Mouse (Mus musculus) cerebellum, postnatal 25 days (tissue): ENCODE data around the gene Cdc42se2.

Source experiments
- DNase-seq, 2 experiments: peaks; one replicate each; pipeline ENCODE4 v3.0.0; 2021; ENCODE audit warnings: mixed read lengths in 2 of 2

The Cdc42se2 gene

GRCm38 (mm10) chr11:54754301-54755147, 33.0 kb downstream of the Cdc42se2 start:
- DNase-seq: no peak

DNA sequence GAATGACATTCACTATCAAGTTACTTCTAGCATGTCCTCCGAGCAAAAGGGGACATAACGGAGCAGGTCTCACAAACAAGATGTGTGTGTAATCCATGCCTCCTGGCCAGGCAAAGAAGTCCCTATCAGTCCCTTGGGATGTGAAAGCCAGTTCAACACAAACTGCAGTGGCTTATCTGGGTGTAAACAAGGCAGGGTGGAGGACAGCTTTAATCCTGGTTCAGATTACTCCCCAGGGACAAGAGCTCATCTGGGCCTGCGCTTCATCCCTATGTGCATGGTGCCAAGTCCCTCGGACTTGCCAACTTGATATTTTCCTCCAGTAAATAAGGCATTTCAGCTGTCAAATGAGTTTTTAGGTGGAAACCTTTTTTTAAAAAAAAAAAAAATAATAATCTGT, 36.0 kb downstream of the Cdc42se2 start:
- peak in 1 of 2 experiments; percentile 25 for DNase-seq

DNA sequence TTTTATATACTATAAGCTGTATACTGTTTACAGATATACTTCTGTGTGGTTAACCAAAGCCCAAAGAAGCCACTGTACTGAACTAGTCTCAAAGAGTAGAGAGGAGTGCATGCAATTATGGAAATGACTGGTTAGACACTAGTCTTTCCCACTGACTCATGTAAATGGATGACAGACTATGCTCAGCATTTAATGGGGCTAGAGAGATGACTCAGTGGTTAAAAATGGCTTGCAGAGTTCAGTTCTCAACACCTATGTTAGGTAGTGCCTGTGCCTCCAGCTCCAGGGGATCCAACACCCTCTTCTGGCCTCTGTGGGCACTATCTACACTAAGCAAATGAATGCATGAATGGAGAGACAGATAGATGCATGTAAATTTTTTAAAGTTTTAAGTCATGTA, 38.6 kb downstream of the Cdc42se2 start:
- no peak for DNase-seq

DNA sequence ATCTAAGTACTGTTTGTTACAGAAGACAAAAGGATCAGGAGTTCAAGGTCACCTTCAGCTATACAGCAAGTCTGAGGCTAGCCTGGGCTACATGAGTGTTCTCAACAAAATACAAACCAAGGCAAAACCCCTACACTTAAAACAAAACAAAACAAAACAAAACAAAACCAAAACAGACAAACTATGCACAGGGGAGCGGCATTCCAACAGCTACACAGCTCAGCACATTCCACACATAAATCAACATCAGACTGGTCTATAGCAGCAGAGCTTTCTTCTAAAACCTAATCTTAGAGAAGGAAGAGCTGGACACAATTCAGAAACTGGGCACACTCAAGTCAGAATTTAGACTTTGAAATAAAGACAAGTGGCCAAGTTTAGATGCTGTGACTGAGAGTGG, 43.2 kb downstream of the Cdc42se2 start:
- no peak for DNase-seq

GRCm38 (mm10) chr11:54741330-54741729, 46.1 kb downstream of the Cdc42se2 start:
- DNase-seq: no peak

- no peak for DNase-seq
Measured at GRCm38 (mm10) chr11:54739012-54739750, 48.3 kb downstream of the Cdc42se2 start.

DNA sequence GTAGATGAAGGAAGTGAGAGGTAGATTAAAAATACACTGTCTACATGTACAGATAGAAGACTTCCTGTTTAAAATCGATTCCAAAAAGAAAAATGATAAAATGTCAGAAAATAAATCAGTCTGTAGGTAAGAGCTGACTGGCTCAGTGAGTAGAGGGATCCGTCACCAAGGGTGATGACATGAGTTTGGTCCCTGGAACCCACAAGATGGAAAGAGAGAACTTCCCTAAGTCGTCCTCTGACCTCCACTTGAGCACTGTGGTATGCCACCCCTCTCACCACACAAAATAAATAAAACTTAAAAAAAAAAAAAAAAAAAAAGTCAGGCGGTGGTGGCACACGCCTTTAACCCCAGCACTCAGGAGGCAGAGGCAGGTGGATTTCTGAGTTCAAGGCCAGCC, 50.6 kb downstream of the Cdc42se2 start:
- DNase-seq: no peak

GRCm38 (mm10) chr11:54735114-54735513, 52.4 kb downstream of the Cdc42se2 start:
- no peak for DNase-seq

DNA sequence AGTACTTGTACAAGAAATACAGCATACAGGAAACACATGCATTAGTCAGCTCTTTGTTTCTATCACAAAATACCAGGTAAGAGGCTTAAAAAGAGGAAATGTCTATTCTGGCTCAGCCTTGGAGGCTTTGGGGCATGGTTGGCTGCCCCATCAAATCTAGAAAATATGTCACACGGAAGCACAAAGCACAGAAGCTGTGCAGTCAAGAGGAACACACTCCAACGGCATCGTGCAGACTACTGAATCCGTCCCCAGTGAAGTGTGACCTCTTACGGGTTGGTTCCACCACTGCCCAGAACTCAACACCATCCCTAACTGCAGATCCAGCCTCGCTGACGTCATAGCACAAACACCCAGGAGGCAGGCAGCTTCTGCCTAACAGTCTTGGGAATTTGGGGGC, 53.9 kb downstream of the Cdc42se2 start:
- no peak for DNase-seq

- DNase-seq: no peak
Measured at GRCm38 (mm10) chr11:54731367-54731766, 56.1 kb downstream of the Cdc42se2 start.

- DNase-seq: no peak
Measured at GRCm38 (mm10) chr11:54730931-54731330, 56.5 kb downstream of the Cdc42se2 start.

DNA sequence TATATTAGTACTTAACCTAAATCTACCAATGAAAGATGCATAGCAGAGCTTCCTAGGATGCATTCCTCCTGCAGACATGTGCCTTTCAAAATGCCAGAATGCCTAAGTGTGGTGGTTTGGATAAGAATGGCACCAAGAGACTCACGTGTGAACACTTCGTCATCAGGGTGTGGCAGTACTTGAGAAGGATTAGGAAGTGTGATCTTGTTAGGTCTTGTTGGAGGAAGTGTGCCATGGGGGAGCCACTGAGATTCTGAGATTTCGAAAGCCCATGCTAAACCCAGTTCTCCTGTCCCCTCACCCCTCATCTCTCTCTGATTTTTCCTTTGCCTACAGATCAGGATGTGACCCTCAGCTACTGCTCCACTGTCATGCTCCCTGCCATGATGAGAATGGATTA, 58.2 kb downstream of the Cdc42se2 start:
- no peak for DNase-seq

DNA sequence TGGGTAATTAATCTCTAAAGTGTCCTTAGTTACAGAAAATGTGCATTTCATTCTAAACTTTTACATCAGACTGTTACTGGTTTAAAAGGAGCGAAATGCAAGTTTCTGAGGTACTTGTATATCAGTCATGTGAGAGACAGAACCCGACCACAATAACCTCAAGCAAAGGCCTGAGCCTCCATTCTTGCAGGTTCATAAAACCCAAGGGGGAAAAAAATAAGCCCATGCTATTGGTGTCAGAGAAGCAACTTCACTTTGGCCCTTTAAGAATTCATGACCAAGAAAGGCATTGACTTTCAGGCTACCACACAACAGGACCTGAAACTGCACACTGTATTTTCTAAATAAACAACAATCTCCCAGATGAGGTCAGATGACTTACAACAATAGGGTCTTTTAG, 59.1 kb downstream of the Cdc42se2 start:
- DNase-seq: no peak

DNA sequence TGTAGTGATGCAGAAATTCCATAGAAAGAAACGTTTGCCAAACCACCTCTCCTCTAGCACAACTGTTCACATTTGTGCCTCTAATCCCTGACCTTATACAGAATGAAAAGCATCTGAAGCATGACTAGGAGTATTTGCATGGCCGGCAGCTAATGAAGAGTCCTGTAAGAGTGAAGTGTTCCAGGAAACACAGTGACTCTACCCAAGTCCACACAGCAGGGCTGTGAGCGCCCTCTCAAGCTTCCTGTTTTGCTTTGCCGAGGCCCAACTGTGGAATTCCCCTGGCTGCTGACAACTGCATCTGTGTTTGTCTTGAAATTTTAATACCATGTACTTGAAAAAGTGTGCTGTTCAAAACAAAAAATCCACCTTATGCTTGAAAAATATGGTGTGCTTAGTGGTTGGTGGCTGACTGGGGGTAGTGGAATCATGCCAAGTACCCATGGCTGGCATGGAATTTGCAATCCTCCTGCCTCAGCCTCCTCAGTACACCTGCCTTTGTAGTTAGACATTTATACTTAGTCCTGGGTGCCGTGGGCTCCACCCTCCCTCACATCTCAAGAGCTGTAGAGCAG, 60.1 kb downstream of the Cdc42se2 start:
- DNase-seq: no peak

- no peak for DNase-seq
Measured at GRCm38 (mm10) chr11:54726571-54727062, 60.9 kb downstream of the Cdc42se2 start.

DNA sequence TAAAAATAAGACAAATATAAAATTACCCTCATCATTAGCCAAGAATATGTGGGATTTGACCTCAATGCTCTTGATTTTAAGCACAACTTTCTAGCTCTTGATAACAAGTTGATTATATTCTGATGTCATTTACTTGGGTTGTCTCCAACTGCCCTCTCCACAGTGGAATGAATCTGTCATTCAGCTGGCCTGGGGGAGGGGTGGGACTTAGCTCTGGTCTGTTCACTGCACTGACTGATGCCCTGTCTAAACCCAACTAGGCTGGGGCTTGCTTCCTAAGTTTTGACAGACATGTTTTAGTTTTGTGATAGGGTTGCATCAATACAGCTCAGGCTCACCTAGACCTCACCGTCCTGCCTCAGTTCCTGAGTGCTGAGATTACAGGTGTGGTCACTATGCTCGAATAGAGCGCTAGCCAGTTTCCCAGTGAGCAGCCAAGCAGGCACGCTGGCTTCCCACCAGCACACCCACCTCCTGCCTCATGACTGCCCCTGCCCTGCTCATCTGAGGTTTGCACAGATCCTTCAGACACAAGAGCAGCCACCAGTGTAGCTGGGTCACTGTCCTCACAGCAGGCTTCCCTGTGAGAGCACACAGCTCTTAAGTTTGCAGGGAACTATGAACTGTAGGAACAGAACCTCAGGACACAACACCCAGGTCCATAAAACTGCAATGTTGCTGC, 63.0 kb downstream of the Cdc42se2 start:
- peak in 1 of 2 experiments; percentile 36 for DNase-seq

GRCm38 (mm10) chr11:54722057-54722456, 65.4 kb downstream of the Cdc42se2 start:
- DNase-seq: no peak

GRCm38 (mm10) chr11:54718601-54719000, 68.9 kb downstream of the Cdc42se2 start:
- no peak for DNase-seq

- peak; percentile 33 to 46 for DNase-seq
Measured at GRCm38 (mm10) chr11:54717893-54718292, 69.6 kb downstream of the Cdc42se2 start.

DNA sequence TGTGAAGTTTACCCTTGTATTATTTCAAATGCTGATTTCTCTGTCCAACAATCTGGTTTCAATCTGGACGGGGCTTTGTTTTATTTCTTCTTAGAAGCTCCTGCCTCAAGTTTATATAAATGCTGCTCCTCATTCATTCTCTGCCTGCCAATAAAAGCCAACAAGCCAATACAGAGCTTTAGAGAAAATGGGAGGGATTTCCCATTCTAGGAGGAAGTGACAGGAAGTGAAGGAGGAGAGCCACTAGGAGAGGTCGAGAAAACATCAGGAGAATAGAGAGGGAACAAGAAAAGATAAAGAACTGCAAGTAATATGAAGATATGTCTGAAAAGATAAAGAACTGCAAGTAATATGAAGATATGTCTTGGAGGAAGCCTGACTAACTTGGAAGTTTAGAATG, 74.6 kb downstream of the Cdc42se2 start:
- DNase-seq: no peak

DNA sequence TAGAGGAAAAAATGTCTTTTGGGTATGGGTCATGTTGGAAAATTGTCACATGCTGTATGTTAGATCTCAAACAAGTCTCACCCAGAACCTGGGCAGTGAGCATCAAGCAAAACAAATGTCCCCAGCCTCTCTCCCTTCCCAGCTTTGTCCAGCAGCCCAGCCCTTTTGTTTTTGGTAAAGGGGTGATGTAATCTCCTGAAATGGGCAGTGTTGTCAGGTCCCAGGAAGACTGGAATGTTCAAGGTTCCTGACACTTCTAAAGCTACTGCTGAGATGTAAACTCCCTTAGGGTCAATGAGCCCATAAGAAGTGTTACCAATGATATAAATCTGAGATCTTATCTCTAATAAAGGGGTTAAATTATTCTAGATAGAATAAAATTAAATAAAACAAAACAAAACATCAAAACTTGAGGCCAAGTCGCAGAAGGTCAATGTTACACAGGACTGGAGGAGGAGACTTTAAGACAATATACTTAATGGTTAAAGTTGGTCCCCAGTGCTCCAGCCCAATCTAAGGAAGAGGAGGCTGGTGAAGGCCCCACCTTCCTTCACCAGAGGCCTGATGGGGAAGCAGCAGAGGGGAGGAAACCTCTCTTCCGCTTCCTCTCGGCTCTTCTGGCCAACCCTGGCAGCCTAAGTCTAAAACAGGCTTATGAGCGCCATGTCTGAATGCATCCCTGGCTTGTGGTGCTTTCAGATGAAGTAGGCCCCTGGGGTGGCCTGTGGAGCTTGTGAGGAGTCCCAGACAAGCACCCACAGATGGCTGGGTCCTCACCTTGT, 76.8 kb downstream of the Cdc42se2 start:
- DNase-seq: no peak

DNA sequence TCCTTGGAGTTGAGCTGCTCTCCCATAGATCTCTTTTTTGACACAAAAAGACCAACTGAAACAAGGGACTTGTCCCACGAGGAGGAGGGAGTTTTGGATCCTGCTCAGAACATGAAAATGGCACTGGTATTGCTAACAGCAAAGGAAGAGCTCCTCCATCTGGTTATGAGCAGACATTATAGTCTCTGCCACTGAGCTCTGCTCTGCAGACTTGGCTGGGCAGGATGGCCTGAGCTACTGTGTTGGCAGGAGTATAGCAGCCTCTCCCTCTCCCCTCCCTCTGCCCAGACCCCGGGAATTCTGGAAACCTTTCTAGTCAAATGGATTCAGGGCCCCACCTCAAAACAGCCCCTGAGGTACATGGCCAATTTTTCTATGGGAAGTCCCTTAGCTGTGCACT, 77.8 kb downstream of the Cdc42se2 start:
- DNase-seq: no peak
